5 mouse cellular contexts compared by ENCODE assay signal in genomic region chr4:45063836-45064235, GRCm38 (mm10). TPM values are rescaled to one million over a fixed set of nuclear protein-coding genes. Genes with fewer than 3 reads are reported as not detected.
A peak's percentile ranks its signal among the peaks of the same experiment; 100 is the strongest.
DNase-seq lines count a peak whose midpoint lies in the region; ATAC-seq and TF ChIP-seq lines count a peak whose summit lies in the region.
"Not testable (repeated sequence)": the region's sequence is repeated elsewhere in the genome, so short reads cannot be mapped to it uniquely, and the experiment has no call there.

No protein-coding gene starts in this region.

- not testable (repeated sequence) for TF ChIP-seq EP300 in liver, postnatal 0 days (IDR thresholded peaks at IDR 0.05; ENCODE audit: low read depth)

- H3K36me3 ChIP-seq in embryonic facial prominence, embryonic 14.5 days (ENCODE audit: control insufficient read depth, insufficient read depth, low read length) = peaks cover 33% of the 10 kb centered on the region
- not testable (repeated sequence) for H3K36me3 ChIP-seq in liver, postnatal 0 days (replicated peaks; ENCODE audit: insufficient read depth, low read length)

- H3K9me3 ChIP-seq in embryonic facial prominence, embryonic 14.5 days (ENCODE audit: control insufficient read depth, low read length); liver, postnatal 0 days (ENCODE audit: low read length): not testable (repeated sequence)

- WGBS in embryonic facial prominence, embryonic 14.5 days = 88% methylated on average over 1 of the region's 1 CpGs
- WGBS in liver, postnatal 0 days (ENCODE audit: insufficient replicate concordance) = 56% methylated on average over 1 of the region's 1 CpGs

- not testable (repeated sequence) for H3K27me3 ChIP-seq in embryonic facial prominence, embryonic 14.5 days (replicated peaks; ENCODE audit: control insufficient read depth, insufficient read depth, low read length); liver, postnatal 0 days (ENCODE audit: insufficient read depth, low read length)

- not testable (repeated sequence) for TF ChIP-seq CTCF in liver, postnatal 0 days (IDR thresholded peaks at IDR 0.05; ENCODE audit: low read depth)

- not testable (repeated sequence) for H3K4me2 ChIP-seq in embryonic facial prominence, embryonic 14.5 days (ENCODE audit: low read depth, low read length); liver, postnatal 0 days (ENCODE audit: low read depth, low read length)

- not testable (repeated sequence) for H3K9ac ChIP-seq in embryonic facial prominence, embryonic 14.5 days (ENCODE audit: low read depth, low read length); liver, postnatal 0 days (replicated peaks)

- ATAC-seq in embryonic facial prominence, embryonic 14.5 days (ENCODE audit: low read depth) = peak; percentile 38; the same call in 1 of the 2 replicates
- ATAC-seq in hematopoietic stem cell, adult 5-6 weeks (replicated peaks in 1 of 2; ENCODE audit: insufficient read depth in 1 of 2, low FRiP score in 2 of 2, low TSS enrichment in 1 of 2, low read depth in 1 of 2, poor library complexity in 2 of 2, severe bottlenecking in 2 of 2) = peak; percentile 66 to 88; a peak in 3 of 4 replicates
- ATAC-seq in liver, postnatal 0 days = not testable (repeated sequence)
- ATAC-seq in megakaryocyte progenitor cell, adult 5-6 weeks (replicated peaks; ENCODE audit: poor library complexity) = peak; percentile 97

- not testable (repeated sequence) for H3K4me1 ChIP-seq in embryonic facial prominence, embryonic 14.5 days (ENCODE audit: control insufficient read depth, insufficient read depth, low read length)
- H3K4me1 ChIP-seq in liver, postnatal 0 days (ENCODE audit: insufficient read depth) = peaks cover 14% of the 10 kb centered on the region

- not testable (repeated sequence) for H3K27ac ChIP-seq in embryonic facial prominence, embryonic 14.5 days (replicated peaks; ENCODE audit: low read depth, low read length)
- H3K27ac ChIP-seq in liver, postnatal 0 days (ENCODE audit: low read depth) = 0 out of 2 replicates have a peak overlapping the region, but pooled peaks have one; percentile 29

- DNase-seq in 416B (ENCODE audit: low read depth) = peak; percentile 57
- not testable (repeated sequence) for DNase-seq in embryonic facial prominence, embryonic 14.5 days (ENCODE audit: low spot score); liver, postnatal 0 days

- H3K4me3 ChIP-seq in embryonic facial prominence, embryonic 14.5 days (ENCODE audit: low read depth, low read length); liver, postnatal 0 days (ENCODE audit: low read depth, low read length): not testable (repeated sequence)

RNA-seq across cellular contexts. Expression of gene Fbxo10, which starts 20.6 kb away (rescaled TPM):
- polyA plus RNA-seq in embryonic facial prominence, embryonic 14.5 days (2014; fragmentation: Nextera tagmentation; extraction: Ambion mirVana) = 14.7 and 15.7 TPM in 2 replicates
- total RNA-seq in hematopoietic stem cell, adult 5-6 weeks (2017) = 5.2 and 7.8 TPM in 2 replicates
- 1.5 and 2.0 TPM in 2 replicates for polyA plus RNA-seq in liver, postnatal 0 days (2015; fragmentation: Nextera tagmentation; extraction: Ambion mirVana)
- 1.2 and 3.1 TPM in 2 replicates for total RNA-seq in megakaryocyte progenitor cell, adult 5-6 weeks (2015)
- 1.8 and 3.1 TPM in 2 replicates for total RNA-seq in megakaryocyte progenitor cell, adult 5-6 weeks (2017)

RNA-seq across cellular contexts. Expression of gene Tomm5, which starts 44.1 kb away (rescaled TPM):
- polyA plus RNA-seq in embryonic facial prominence, embryonic 14.5 days (2014; fragmentation: Nextera tagmentation; extraction: Ambion mirVana) = 240 and 250 TPM in 2 replicates
- total RNA-seq in hematopoietic stem cell, adult 5-6 weeks (2017) = 132 and 175 TPM in 2 replicates
- polyA plus RNA-seq in liver, postnatal 0 days (2015; fragmentation: Nextera tagmentation; extraction: Ambion mirVana) = 144 and 147 TPM in 2 replicates
- 231 and 253 TPM in 2 replicates for total RNA-seq in megakaryocyte progenitor cell, adult 5-6 weeks (2015)
- 239 and 266 TPM in 2 replicates for total RNA-seq in megakaryocyte progenitor cell, adult 5-6 weeks (2017)

RNA-seq across cellular contexts. Expression of gene Polr1e, which starts 45.5 kb away (rescaled TPM):
- polyA plus RNA-seq in embryonic facial prominence, embryonic 14.5 days (2014; fragmentation: Nextera tagmentation; extraction: Ambion mirVana) = 33.4 and 33.7 TPM in 2 replicates
- total RNA-seq in hematopoietic stem cell, adult 5-6 weeks (2017) = 46.3 and 52.5 TPM in 2 replicates
- polyA plus RNA-seq in liver, postnatal 0 days (2015; fragmentation: Nextera tagmentation; extraction: Ambion mirVana) = 8.7 and 11.0 TPM in 2 replicates
- total RNA-seq in megakaryocyte progenitor cell, adult 5-6 weeks (2015) = 50.9 and 65.2 TPM in 2 replicates
- total RNA-seq in megakaryocyte progenitor cell, adult 5-6 weeks (2017) = 47.3 and 53.0 TPM in 2 replicates

RNA-seq across cellular contexts. Expression of gene Zbtb5, which starts 51.6 kb away (rescaled TPM):
- 21.0 and 22.4 TPM in 2 replicates for polyA plus RNA-seq in embryonic facial prominence, embryonic 14.5 days (2014; fragmentation: Nextera tagmentation; extraction: Ambion mirVana)
- total RNA-seq in hematopoietic stem cell, adult 5-6 weeks (2017) = 12.5 and 13.6 TPM in 2 replicates
- polyA plus RNA-seq in liver, postnatal 0 days (2015; fragmentation: Nextera tagmentation; extraction: Ambion mirVana) = 5.4 and 6.5 TPM in 2 replicates
- total RNA-seq in megakaryocyte progenitor cell, adult 5-6 weeks (2015) = 5.7 and 6.5 TPM in 2 replicates
- total RNA-seq in megakaryocyte progenitor cell, adult 5-6 weeks (2017) = 9.5 and 10.1 TPM in 2 replicates
